Mouse (Mus musculus): Measurements from ENCODE around the gene Retreg2.

GRCm38 (mm10) chr1:75128641-75129040 lies 13.9 kb upstream of the Retreg2 start:
- TF ChIP-seq CTCF (conservative IDR thresholded peaks at IDR 0.05; ENCODE audit: insufficient read depth, insufficient read length, low read depth, low read length) (no peak), POLR2A (IDR thresholded peaks at IDR 0.05; ENCODE audit: low read depth, low read length) (no peak)
